Mouse (Mus musculus): ENCODE results near the gene Dnah14. TPM values are rescaled to one million over a fixed set of nuclear protein-coding genes. Genes with fewer than 3 reads are reported as not detected.

The Dnah14 gene
- total RNA-seq, 2 experiments from 2014 or later = 0.05 TPM; not detected in 1

GRCm38 (mm10) chr1:181845767-181846166, 269.4 kb downstream of the Dnah14 start:
- DNase-seq = no peak
- intact Hi-C loops (cut with DNase I) = no loop called here

- DNase-seq = no peak
- intact Hi-C loops (cut with DNase I) = no loop called here
Observed at GRCm38 (mm10) chr1:181847396-181847795, 271.0 kb downstream of the Dnah14 start.

GRCm38 (mm10) chr1:181848210-181848609, 271.9 kb downstream of the Dnah14 start:
- intact Hi-C loops (cut with DNase I) = no loop called here
- no peak for DNase-seq

GRCm38 (mm10) chr1:181850441-181850840, 274.1 kb downstream of the Dnah14 start:
- no peak for DNase-seq
- intact Hi-C loops (cut with DNase I) = no loop called here

GRCm38 (mm10) chr1:181851521-181852310, 275.4 kb downstream of the Dnah14 start:
- peak; percentile 70 to 77 for DNase-seq

GRCm38 (mm10) chr1:181852466-181852865, 276.1 kb downstream of the Dnah14 start:
- DNase-seq = peak; percentile 28 to 30
- intact Hi-C loops (cut with DNase I) = no loop called here

More at GRCm38 (mm10) chr1:181851521-181852310, 275.4 kb downstream of the Dnah14 start:
- intact Hi-C loops (cut with DNase I) = no loop called here

- intact Hi-C loops (cut with DNase I) = no loop called here
- peak; percentile 30 to 45 for DNase-seq
Observed at GRCm38 (mm10) chr1:181853081-181853736, 276.9 kb downstream of the Dnah14 start.

GRCm38 (mm10) chr1:181854829-181855228, 278.5 kb downstream of the Dnah14 start:
- intact Hi-C loops (cut with DNase I) = no loop called here
- no peak for DNase-seq

GRCm38 (mm10) chr1:181856329-181856728, 280.0 kb downstream of the Dnah14 start:
- intact Hi-C loops (cut with DNase I) = no loop called here
- no peak for DNase-seq

GRCm38 (mm10) chr1:181860659-181861058, 284.3 kb downstream of the Dnah14 start:
- peak; percentile 74 to 75 for DNase-seq
- intact Hi-C loops (cut with DNase I) = loop anchor here (2.0 kb wide), 1 partner anchor 20 kb away; no protein-coding TSS in a partner anchor

GRCm38 (mm10) chr1:181861181-181861902, 285.0 kb downstream of the Dnah14 start:
- DNase-seq = no peak
- intact Hi-C loops (cut with DNase I) = loop anchor here (2.0 kb wide), 1 partner anchor 21 kb away; no protein-coding TSS in a partner anchor

- intact Hi-C loops (cut with DNase I) = no loop called here
- no peak for DNase-seq
Observed at GRCm38 (mm10) chr1:181862676-181863374, 286.5 kb downstream of the Dnah14 start.

- intact Hi-C loops (cut with DNase I) = no loop called here
- no peak for DNase-seq
Observed at GRCm38 (mm10) chr1:181863431-181863830, 287.1 kb downstream of the Dnah14 start.

Other genes with a start within 250 kb of the Dnah14 start
- gene Cnih3, start 223.9 kb upstream of the Dnah14 start, total RNA-seq (2021) = not detected
- not detected for gene Ccdc121, start 65.1 kb upstream of the Dnah14 start, total RNA-seq (2021)